Mouse (Mus musculus) ES-CJ7 (cell line): ENCODE measurements around the gene Gria1.

Experiments
- DNase-seq: peaks from one replicate; pipeline ENCODE4 v3.0.0; 2011; ENCODE audit warnings: low read depth, low spot score

Gene Gria1

GRCm38 (mm10) chr11:57011024-57011690 lies at the start of gene Gria1:
TSS of gene Gria1 (plus strand) at chr11:57011387.
- no peak for DNase-seq

- no peak for DNase-seq
Measured at GRCm38 (mm10) chr11:56961751-56962150, 49.4 kb upstream of the Gria1 start.

- no peak for DNase-seq
Measured at GRCm38 (mm10) chr11:56972814-56973213, 38.4 kb upstream of the Gria1 start.

GRCm38 (mm10) chr11:56984321-56985000 lies 26.7 kb upstream of the Gria1 start:
- DNase-seq: no peak

GRCm38 (mm10) chr11:56985457-56985856 lies 25.7 kb upstream of the Gria1 start:
- DNase-seq: no peak

DNA sequence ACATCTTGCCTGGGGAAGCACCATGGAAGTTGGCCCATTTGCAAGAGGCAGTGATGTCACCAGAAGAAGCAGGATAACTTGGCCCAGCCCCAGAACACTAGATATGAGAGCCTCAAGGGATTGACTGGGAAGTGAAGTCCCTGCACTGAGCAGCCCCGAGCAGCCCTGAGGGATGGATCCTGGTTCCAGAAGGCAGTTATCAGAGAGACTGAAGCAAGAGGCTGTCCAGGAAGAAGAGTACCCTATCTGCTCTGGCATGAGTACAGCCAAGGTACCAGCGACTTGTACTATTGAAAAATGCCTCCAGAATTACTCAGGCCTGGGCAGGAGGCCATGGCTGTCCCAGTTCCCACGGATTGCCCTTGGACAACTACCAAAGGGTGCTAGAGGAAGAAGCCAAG lies 11.6 kb upstream of the Gria1 start:
- DNase-seq: no peak

DNA sequence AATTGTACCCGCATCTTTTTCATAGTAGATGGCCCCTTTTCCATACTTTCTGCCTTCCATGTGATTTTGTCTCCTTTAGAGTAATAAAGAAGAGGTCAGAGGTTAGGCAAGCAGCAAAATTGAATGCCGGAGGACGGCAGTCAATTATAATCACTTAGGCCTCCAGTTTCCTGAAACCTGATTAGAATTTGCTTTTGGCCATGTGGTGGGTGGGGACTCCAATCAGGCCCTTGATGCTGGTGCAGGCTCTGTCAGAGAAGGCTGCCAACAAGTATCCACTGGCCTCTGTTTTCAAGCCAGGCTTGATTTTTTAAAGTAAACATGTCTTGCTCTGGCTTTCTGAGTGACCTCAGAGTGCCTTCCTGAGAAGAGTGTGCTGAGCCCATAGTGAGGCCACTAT lies 6.6 kb upstream of the Gria1 start:
- no peak for DNase-seq

DNA sequence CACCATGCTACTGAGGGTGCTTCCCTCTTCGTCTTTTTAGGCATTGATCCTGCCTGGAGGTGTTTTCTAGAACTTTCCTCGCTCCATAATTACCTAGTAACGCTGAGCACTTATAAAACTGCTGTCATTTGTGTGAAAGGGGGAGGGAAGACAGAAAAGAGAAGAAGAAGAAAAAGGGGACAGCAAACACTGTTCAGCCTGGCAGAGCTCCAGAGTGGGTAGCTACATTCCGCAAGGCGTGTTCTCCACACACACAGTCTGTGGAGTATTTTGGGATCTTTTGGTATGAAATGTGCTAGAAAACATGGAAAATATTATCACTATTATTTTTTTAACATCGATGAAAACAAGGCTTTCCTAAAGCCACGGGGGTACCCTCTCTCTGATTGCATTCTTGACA lies 5.8 kb upstream of the Gria1 start:
- no peak for DNase-seq

DNA sequence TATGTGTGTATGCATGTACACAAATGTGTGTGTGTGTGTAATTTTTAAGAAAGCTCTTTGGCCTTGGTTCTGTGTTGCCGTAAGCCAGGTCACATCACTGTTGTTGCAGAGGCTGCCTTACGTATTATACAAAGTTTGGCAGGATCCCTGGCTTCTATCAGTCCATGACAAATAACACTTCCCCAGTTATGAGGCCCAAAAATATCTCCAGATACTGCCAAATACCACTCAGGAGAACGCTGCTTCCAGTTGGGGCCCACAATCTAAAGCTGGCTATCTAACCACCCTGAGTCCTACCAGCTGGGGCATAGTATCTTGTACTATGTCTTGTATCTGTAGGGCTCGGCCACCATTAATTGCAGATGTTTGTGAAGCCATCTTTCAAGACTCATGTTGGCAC lies 3.4 kb upstream of the Gria1 start:
- DNase-seq: no peak

- no peak for DNase-seq
Measured at GRCm38 (mm10) chr11:57010611-57011010, 576 bp upstream of the Gria1 start.

DNA sequence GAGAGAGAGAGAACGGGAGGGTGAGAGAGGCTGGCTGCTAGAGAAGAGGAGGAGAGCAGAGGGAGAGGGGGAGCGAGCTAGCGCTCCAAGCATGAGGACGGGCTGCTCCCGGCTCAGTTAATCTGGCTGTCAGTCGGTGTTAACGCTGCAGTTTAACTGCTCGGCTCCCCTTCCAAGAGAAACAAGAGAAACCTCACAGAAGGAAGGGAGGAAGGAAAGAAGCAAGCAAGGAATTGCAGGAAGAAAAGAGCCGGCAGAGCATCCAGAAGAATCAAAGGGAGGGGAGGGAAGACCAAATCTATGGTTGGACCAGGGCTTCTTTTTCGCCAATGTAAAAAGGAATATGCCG lies 478 bp downstream of the Gria1 start:
- DNase-seq: no peak

- no peak for DNase-seq
Measured at GRCm38 (mm10) chr11:57012287-57012921, 1.2 kb downstream of the Gria1 start.

DNA sequence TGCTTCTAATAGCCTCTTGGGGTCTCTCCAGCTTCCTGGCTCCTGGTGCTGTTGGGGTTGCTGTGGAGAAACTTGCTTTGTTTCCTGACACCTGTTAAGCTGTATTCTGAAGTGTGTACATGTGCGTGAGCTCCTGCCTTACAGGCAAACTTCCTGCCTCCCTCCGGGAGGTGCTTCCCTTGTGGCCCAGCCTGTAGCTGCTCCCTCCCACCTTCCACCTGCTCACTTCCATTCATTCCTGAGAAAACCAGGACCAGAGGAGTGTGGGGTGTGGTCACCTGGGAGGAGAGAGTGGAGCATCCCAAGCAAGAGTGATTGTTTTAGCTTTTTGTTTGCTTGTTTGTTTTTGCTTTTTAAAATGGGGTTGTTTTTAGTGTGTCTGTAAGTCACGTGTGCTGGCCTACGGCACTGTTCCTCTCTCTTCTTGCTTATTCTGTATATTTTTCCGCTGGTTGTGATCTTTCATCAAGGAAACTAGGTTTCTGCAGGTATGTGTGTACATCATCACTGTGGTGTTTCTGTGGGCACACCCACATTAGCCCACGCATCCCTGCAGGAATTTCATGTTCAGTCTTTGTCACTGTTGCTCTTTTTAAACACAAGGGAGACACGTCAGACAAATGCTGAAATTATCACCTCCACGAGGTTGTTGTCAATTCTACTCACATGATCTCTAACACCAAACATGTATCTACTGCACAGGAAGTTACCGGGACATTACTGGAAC lies 2.4 kb downstream of the Gria1 start:
- no peak for DNase-seq

DNA sequence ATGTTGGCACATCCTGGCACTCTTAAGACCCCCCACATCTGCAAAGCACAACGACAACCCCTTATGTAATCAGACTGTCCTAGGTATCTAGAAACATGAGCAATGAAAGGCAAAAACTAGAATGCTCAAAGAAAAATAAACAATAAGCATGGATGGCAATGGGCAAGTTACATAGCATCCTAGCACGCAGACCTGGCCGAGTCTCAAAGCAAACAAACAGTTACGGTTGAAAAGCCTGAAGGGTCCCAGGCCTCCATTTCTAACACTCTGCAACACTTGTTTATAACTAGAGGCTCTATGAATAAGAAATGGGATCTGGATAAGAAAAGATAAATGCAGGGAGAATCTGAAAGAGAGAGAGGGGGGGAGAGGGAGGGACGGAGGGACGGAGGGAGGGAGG lies 3.2 kb downstream of the Gria1 start:
- no peak for DNase-seq

- DNase-seq: no peak
Measured at GRCm38 (mm10) chr11:57018536-57018935, 7.3 kb downstream of the Gria1 start.

GRCm38 (mm10) chr11:57022400-57022799 lies 11.2 kb downstream of the Gria1 start:
- DNase-seq: no peak

GRCm38 (mm10) chr11:57030448-57030847 lies 19.3 kb downstream of the Gria1 start:
- no peak for DNase-seq

DNA sequence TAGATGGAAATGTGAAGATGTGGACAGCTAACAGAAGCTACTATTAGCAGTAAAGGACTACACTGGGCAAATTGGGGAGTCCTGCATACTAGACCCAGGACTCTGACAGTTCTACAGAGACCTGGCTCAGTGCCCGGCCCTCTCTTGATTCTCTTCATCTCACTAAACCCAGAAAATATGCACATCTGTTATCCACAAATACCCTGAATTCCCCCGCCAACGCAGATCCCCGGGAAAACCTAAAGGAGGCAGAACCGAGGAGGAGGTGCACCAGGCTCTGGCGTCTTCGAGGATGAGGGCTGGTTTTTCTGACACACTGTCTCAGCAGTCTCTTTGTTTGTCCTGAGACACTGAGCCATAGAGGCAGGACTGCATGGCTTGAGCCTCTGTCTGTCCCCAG lies 27.6 kb downstream of the Gria1 start:
- DNase-seq: no peak

GRCm38 (mm10) chr11:57039306-57039705 lies 28.1 kb downstream of the Gria1 start:
- DNase-seq: no peak

- no peak for DNase-seq
Measured at GRCm38 (mm10) chr11:57042057-57042456, 30.9 kb downstream of the Gria1 start.

DNA sequence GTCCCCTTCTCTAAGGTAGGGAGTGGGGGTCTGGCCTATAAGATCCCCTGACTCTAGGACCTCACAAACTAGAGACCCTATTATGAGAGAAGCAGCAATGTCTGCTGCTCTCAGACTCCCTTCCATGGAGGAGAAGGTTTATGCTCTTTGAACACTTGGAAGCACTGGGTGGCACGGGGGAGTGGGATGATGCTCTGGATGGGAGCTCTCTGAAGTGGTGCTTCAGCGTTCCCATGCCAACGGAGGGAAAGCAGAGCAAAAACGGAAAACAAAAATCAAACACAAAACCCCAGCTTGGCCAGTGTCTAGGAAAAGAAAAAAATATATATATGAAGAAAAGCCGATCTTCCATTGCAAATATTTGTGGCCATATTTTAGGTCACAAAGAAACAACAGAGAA lies 33.0 kb downstream of the Gria1 start:
- DNase-seq: no peak
